Mouse (Mus musculus) liver, embryonic 15.5 days (tissue): ENCODE data around the gene Vgll4. TPM values are rescaled to one million over a fixed set of nuclear protein-coding genes. Genes with fewer than 3 reads are reported as not detected.
"Not testable (repeated sequence)": the region's sequence is repeated elsewhere in the genome, so short reads cannot be mapped to it uniquely, and the experiment has no call there.

ENCODE experiments used
- ATAC-seq: fragments of 200-750 bp; cut with Nextera tagmentation; 2 replicates; pipeline ENCODE4 v1.8.0; 2017; ENCODE audit warnings: moderate number of reproducible peaks, mild to moderate bottlenecking, moderate library complexity; ENCODE audit not compliant: insufficient read depth
- H3K27ac ChIP-seq: fragments of 300-500 bp; sonication (generic); replicated peaks from 2 replicates; pipeline ENCODE4 v1.5.1; 2015; ENCODE audit warnings: mild to moderate bottlenecking, inconsistent platforms
- H3K27me3 ChIP-seq: fragments of 300-500 bp; sonication (generic); 2 replicates; pipeline ENCODE4 v1.6.1; 2015; ENCODE audit warnings: mild to moderate bottlenecking, inconsistent platforms
- H3K36me3 ChIP-seq: fragments of 300-500 bp; sonication (generic); replicated peaks from 2 replicates; pipeline ENCODE4 v1.6.1; 2015; ENCODE audit warnings: moderate library complexity, mild to moderate bottlenecking, inconsistent platforms
- H3K4me1 ChIP-seq: fragments of 300-500 bp; sonication (generic); replicated peaks from 2 replicates; pipeline ENCODE4 v1.6.1; 2015; ENCODE audit warnings: inconsistent platforms
- H3K4me2 ChIP-seq: fragments of 300-500 bp; sonication (generic); 2 replicates; pipeline ENCODE4 v1.6.1; 2015; ENCODE audit warnings: moderate library complexity, mild to moderate bottlenecking, inconsistent platforms
- H3K4me3 ChIP-seq: fragments of 300-500 bp; sonication (generic); replicated peaks from 2 replicates; pipeline ENCODE4 v1.5.1; 2015; ENCODE audit warnings: mild to moderate bottlenecking, inconsistent platforms
- H3K9ac ChIP-seq: fragments of 300-500 bp; sonication (generic); 2 replicates; pipeline ENCODE4 v1.6.1; 2015; ENCODE audit warnings: moderate library complexity, mild to moderate bottlenecking, inconsistent platforms
- H3K9me3 ChIP-seq: fragments of 300-500 bp; sonication (generic); replicated peaks from 2 replicates; pipeline ENCODE4 v1.6.1; 2016; ENCODE audit warnings: inconsistent platforms
- WGBS: fragments of 180-500 bp; shearing (Covaris S2); methylation state at CpG from one replicate; pipeline ENCODE4 v1.1.7; 2015; ENCODE audit warnings: mixed read lengths; ENCODE audit not compliant: insufficient replicate concordance; 5-methylcytosine and 5-hydroxymethylcytosine counted together
- polyA plus RNA-seq: library from polyadenylated mRNA; unstranded; fragments of >200 nt; fragmentation: Nextera tagmentation; extraction: Ambion mirVana; gene quantifications from 2 replicates; pipeline ENCODE4 v1.2.1, GENCODE M21; 2015

Gene Vgll4
- polyA plus RNA-seq, 1 experiment from 2014 or later: 11.5 TPM

DNA sequence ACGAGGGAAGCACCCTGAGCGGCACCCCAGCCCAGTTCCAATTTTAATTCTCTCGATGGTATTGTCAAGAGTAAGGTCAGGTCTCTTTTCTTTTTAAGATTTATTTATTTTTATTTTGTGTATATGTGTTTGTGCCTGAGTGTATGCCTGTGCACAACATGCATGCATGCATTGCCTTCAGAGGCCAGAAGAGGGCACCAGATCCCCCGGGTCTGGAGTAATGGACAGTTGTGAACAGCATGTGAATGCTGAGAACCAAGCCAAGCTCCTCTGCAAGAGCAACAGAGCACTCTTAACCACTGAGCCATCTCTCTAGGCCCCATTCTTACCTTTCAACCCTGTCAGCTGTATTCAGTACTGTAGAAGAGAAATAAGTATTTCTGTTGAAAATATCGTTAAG, 42.4 kb downstream of the Vgll4 start:
- no peaks in the 10 kb centered on the region for H3K36me3 ChIP-seq
- ATAC-seq: no peak
- 69% methylated on average over 5 of the region's 5 CpGs for WGBS

DNA sequence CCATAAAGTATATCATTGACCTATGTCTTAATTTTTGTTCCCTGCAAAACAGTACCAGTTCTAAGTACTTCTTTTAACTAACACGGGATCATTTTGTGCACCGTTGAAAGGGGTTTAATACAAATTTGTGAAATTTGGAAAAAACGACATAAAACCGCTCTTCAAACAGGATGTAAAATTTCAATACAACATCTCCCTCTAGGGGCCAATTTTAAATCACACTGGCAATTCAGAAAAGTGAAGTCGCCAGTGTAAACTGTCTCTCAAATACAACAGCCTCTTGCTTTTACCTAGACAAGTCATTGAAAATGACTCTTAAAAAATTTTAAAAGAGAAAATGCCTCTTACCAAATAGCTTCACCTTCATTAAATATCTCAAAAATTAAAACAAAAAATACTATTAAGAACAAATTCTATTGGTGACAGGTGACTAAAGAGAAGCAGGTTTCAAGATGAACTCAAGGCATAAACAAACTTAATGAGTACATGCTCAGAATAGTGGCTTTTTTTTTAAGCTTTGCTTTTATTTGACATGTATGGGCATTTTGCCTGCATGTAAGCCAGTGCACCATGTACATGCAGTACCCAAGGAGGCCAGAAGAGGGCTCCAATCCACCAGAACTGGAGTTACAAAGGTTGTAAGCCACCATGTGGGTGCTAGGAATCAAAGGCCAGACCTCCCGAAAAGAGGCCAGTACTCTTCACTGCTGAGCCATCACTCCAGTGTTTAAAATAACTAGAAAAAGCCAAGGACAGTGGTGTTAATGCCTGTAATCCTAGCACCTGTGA, 43.2 kb downstream of the Vgll4 start:
- Histone ChIP-seq H3K4me1 (peaks cover 13% of the 10 kb centered on the region), H3K27me3 (no peaks in the 10 kb centered on the region), H3K36me3 (no peaks in the 10 kb centered on the region), H3K27ac (no peak overlapping the region), H3K9ac (no peak overlapping the region), H3K4me2 (no peak overlapping the region), H3K9me3 (no peaks in the 10 kb centered on the region), H3K4me3 (no peak overlapping the region)
- no peak for ATAC-seq
- WGBS: 20% methylated on average over 6 of the region's 6 CpGs

More for the DNA sequence above, 42.4 kb downstream of the Vgll4 start:
- Histone ChIP-seq H3K4me1 (peaks cover 9% of the 10 kb centered on the region; the same call in 1 of the 2 replicates), H3K9me3 (no peaks in the 10 kb centered on the region), H3K9ac (no peak overlapping the region), H3K27me3 (no peaks in the 10 kb centered on the region), H3K4me3 (no peak overlapping the region), H3K4me2 (no peak overlapping the region), H3K27ac (no peak overlapping the region)

DNA sequence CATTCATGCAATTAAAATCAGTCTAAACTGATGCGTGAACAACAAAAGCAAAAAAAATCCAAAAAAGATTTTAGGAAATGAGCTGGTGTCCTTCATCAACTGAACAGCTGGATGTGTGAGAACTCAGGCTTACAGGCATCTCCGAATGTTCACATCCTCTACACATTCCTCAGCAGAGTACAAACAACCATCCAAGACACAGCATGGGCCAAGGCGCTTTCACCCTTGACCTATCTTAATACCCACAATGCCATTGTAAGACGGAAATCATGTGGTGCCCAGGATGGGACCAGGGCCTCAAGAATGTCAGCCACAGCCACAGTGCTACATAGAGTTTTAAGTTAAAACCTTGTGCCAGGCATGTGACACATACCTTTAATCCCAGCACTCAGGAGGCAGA, 44.6 kb downstream of the Vgll4 start:
- Histone ChIP-seq H3K4me2 (no peak overlapping the region), H3K36me3 (no peaks in the 10 kb centered on the region), H3K27me3 (no peaks in the 10 kb centered on the region), H3K9me3 (no peaks in the 10 kb centered on the region), H3K4me1 (peaks cover 19% of the 10 kb centered on the region), H3K9ac (no peak overlapping the region), H3K27ac (no peak overlapping the region), H3K4me3 (no peak overlapping the region)
- WGBS: 78% methylated on average over 4 of the region's 4 CpGs
- no peak for ATAC-seq

DNA sequence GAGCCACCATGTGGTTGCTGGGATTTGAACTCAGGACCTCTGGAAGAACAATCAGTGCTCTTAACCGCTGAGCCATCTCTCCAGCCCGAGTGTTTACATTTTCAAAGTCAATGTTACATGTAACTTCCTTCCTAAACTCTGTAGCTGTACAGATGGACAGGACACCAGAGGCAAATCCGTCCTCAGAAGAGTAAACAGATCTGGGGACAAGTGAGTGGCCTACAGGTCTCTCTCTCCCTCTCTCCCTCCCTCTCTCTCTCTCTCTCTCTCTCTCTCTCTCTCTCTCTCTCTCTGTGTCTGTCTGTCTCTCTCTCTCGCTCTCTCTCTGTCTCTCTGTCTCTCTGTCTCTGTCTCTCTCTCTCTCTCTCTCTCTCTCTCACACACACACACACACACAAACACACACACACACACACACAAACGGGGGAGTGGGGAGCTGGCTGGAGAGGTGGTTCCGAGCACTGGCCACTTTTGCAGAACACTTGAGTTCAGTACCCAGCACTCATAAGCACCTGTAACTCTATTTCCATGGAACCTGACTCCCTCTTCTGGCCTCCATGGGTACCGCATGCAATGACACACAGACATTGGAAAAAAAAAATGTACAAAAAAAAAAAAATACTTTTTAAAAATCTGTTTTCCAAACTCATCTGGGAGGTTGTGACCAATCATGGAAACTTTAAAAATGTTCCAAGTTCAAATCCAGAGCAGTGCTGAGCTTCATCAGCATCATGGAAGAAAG, 47.3 kb downstream of the Vgll4 start:
- not testable (repeated sequence) for H3K4me3 ChIP-seq, H3K9ac ChIP-seq, H3K36me3 ChIP-seq, ATAC-seq, H3K27me3 ChIP-seq, H3K4me2 ChIP-seq, H3K9me3 ChIP-seq, H3K27ac ChIP-seq
- H3K4me1 ChIP-seq: peaks cover 34% of the 10 kb centered on the region
- 56% methylated on average over 7 of the region's 7 CpGs for WGBS

DNA sequence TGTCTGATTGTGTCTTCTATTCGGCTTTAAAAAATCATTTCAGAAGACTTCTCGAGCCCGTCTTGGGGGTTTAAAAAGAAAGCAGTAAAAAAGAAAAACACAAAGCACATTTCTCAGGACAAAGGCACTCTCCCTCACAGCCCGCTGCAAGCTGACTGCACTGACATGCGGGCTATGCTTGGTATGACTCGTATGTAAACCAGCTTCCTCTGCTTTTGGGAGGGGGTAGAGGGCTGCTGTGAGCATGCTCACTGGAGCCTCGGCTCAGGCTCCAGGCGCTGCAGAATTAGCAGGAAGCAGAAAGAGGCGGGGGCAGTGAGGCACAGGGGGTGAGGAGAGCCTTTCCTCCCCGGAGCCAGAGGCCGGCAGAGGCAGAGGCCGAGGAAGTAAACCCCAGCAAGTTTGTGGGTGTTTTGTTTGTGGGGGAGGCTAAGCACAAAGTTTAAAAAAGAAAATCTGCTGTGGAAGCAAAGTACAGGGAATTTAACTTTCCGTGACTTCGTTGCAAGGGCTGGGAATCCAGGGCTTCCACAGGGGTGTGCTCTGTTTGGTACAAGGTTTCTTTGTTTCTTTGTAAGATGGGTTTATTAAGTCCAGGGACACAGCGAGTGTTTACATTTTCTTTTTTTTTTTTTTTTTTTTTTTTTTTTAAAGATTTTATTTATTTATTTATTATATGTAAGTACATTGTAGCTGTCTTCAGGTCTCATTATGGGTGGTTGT, 48.0 kb downstream of the Vgll4 start:
- no peaks in the 10 kb centered on the region for H3K27me3 ChIP-seq
- peak; percentile 79 for ATAC-seq
- H3K4me2 ChIP-seq: peak overlapping the region; percentile 82
- H3K9ac ChIP-seq: peak overlapping the region; percentile 60
- no peaks in the 10 kb centered on the region for H3K9me3 ChIP-seq
- H3K36me3 ChIP-seq: no peaks in the 10 kb centered on the region
- H3K4me1 ChIP-seq: peaks cover 42% of the 10 kb centered on the region
- H3K4me3 ChIP-seq: peak overlapping the region; percentile 64
- WGBS: 3% methylated on average over 15 of the region's 15 CpGs
- peak overlapping the region; percentile 80 for H3K27ac ChIP-seq

DNA sequence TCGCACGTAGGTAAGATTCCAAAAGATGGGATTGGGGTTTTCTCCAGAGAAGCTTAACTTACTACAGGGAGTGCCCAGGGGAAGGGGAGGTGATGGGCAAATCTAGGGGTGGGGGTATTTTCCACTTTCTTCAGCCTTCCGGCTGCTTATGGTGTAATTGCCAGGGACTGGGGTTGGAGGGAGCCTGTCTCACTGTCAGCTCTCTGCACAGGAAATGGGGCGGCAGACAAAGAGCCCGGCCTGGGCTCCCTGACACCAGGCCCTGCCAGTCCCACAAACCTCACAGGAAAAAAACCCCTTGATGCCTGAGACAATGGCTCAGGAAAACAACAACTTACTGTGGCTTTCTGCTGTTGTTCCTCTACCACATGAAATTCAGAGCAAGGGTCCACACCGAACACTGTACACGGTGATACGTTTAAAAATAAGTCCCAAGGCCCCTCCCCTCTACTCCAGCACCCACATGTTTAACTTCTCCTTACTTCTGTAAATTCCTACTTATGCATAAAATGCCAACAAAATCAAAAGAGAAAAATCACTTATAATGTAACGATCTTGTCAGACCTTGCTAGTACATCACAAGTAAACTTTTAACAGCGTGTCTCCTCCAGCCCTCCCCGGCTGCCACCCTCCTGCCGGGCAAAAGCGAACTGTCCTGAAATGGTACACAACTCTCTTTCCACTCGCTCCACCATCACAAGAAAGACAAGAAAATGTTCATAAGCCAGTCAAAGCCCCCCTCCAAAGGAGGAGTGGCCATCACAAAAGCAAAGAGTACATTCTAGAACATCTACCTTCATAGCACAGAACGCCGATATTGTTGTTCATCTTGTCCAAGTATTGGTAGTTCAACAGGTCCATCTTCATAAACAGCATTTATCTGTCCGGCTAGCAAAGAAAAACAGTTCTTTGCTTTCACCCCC, 49.0 kb downstream of the Vgll4 start:
- H3K27me3 ChIP-seq: no peaks in the 10 kb centered on the region
- under 1% methylated on average over 17 of the region's 17 CpGs for WGBS
- H3K9me3 ChIP-seq: no peaks in the 10 kb centered on the region
- ATAC-seq: peak; percentile 62
- H3K4me1 ChIP-seq: peaks cover 52% of the 10 kb centered on the region
- no peaks in the 10 kb centered on the region for H3K36me3 ChIP-seq
- peak overlapping the region; percentile 60 for H3K9ac ChIP-seq
- peak overlapping the region; percentile 82 for H3K4me2 ChIP-seq
- peak overlapping the region; percentile 64 for H3K4me3 ChIP-seq
- H3K27ac ChIP-seq: peak overlapping the region; percentile 80

DNA sequence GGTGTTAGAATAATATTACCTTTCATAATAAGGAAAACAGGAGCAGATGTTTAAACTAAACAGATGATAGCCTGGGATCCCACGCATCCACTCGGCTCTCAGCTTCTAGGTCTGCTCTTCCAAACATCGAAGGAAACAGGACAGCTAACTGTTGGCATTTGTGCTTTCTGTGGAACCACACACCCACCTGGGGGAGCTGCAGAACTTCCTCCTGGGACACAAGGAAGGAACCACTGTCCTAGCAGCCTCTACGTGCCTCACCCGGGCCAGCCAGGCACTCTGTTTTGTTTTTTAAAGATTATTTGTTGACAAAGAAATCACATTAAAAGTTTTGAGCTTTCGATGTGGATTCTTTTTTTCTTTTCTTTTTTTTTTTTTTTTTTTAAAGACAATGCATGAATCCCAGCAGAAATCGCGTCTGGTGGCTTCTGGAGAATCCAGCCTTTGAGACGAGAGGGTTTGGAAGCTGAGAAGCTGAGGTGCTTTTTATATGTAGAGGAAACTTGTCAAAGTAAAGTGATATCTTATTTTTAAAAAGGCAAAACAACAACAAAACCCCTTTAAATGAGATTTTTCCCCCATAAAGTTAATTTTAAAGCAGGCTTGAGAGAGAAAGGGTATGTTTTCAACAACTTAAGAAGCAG, 50.0 kb downstream of the Vgll4 start:
- Histone ChIP-seq H3K4me2 (peak overlapping the region; percentile 82), H3K4me3 (peak overlapping the region; percentile 64), H3K36me3 (no peaks in the 10 kb centered on the region), H3K9ac (peak overlapping the region; percentile 60), H3K9me3 (no peaks in the 10 kb centered on the region), H3K27ac (peak overlapping the region; percentile 80; the same call in 1 of the 2 replicates), H3K4me1 (peaks cover 56% of the 10 kb centered on the region), H3K27me3 (no peaks in the 10 kb centered on the region)
- no peak for ATAC-seq
- 7% methylated on average over 9 of the region's 9 CpGs for WGBS

DNA sequence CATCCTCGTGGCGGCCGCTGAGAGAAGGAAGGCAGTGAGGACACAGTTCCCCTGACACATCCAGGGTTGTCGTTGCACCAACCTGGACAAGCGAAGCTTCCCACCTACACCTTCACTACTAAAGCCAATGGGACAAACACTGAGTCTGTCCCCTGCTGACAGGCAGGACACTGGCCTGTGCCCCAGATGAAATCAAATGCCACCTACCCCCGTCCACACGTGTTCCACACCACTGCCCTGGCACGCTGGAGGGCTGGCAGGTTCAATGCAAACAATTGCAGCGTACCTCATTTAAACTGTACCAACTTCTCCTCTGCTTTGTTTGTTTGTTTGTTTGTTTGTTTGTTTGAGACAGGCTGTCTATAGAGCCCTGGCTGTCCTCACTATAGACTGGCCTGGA, 50.8 kb downstream of the Vgll4 start:
- WGBS: 71% methylated on average over 9 of the region's 9 CpGs
- Histone ChIP-seq H3K27me3 (no peaks in the 10 kb centered on the region), H3K27ac (peak overlapping the region; percentile 16; the same call in 1 of the 2 replicates), H3K9ac (no peak overlapping the region), H3K36me3 (no peaks in the 10 kb centered on the region), H3K4me1 (peaks cover 56% of the 10 kb centered on the region), H3K4me2 (peak overlapping the region; percentile 82), H3K4me3 (peak overlapping the region; percentile 64), H3K9me3 (no peaks in the 10 kb centered on the region)
- no peak for ATAC-seq

DNA sequence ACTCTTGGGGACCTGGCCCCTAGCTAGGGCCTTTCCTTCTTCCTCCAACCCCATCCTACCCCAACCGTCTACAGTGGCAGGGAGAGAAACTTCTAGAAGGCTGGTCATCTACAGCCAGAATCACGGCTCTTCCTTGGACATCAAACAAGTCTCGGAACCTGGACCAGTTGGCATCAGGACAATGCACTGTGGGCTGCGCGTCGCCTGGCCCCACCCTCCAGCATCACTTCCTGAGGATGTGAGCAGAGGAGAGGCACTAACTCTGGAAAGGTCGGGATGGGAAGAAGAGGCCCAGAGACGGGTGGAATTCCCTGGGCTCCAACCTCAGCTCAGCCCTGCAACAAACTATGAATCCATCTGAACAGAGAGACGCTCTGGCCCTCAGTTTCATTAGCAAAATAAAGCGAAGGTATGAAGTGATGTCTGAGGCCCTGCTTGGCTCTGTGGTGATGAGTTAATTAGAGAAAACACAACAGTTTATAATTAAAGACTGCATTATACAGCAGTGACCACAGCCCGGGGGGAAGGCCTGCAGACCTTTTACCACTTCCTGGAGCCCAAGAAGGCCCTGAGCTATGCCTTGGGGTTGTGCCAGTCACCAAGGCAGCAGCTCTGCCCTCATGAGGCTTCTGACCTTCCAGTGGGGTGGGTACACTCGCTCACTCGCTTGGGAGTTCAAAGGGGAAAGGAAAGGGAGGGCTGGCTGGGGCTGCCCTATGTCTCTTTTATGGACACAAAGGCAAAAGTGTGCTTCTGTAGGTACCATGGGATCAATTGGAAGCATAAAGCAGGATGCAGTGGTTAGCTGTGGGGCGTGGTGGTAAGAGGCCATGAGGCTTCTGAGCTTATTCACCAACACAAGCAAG, 51.8 kb downstream of the Vgll4 start:
- no peak for ATAC-seq
- H3K4me3 ChIP-seq: no peak overlapping the region
- H3K36me3 ChIP-seq: no peaks in the 10 kb centered on the region
- H3K27ac ChIP-seq: peak overlapping the region; percentile 53; the same call in 1 of the 2 replicates
- peaks cover 64% of the 10 kb centered on the region for H3K4me1 ChIP-seq
- 51% methylated on average over 14 of the region's 14 CpGs for WGBS
- peak overlapping the region; percentile 82; the same call in 1 of the 2 replicates for H3K4me2 ChIP-seq
- no peaks in the 10 kb centered on the region for H3K9me3 ChIP-seq
- no peaks in the 10 kb centered on the region for H3K27me3 ChIP-seq
- peak overlapping the region; percentile 1; the same call in 1 of the 2 replicates for H3K9ac ChIP-seq
